Comparison of ENCODE assay signal across 21 mouse cellular contexts in the genomic region with DNA sequence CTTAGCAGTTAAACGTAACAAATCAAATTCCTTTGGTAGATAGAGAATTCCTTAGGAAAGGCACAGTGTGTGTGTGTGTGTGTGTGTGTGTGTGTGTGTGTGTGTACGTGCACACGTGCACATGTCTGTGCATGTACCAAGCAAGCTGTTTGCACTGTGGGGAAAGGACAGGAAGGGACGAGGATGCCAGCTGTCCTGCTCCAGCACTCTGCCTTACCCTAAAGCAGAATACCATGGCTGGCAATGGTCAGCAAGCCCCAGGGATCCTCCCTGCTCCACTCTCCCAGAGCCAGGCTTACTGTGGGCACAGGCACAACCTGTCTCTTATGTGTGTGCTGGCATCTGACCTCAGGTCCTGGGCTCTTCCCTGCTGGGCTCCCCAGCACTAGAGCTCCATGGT.
DNase-seq lines count a peak whose midpoint lies in the region; ATAC-seq and TF ChIP-seq lines count a peak whose summit lies in the region.
"Had no signal": no experiment of that assay in that cellular context is flagged by ENCODE, and none has a peak within 500 bp of the region (broad histone marks: within the 10 kb centered on the region; RNA-seq: fewer than 3 reads in every experiment).

No protein-coding gene starts in this region.

- ATAC-seq in heart, embryonic 15.5 days (replicated peaks; ENCODE audit: insufficient number of reproducible peaks, insufficient read depth, low FRiP score, low read depth) = no peak
- ATAC-seq in midbrain, embryonic 12.5 days (ENCODE audit: low FRiP score, low read depth) = no peak
- no peak for ATAC-seq in midbrain, postnatal 0 days (ENCODE audit: low FRiP score)
- no peak for ATAC-seq in embryonic facial prominence, embryonic 13.5 days (ENCODE audit: insufficient number of reproducible peaks, insufficient read depth, low FRiP score, low TSS enrichment, low read depth)
- ATAC-seq: intestine, postnatal 0 days had no signal

- peaks cover 6% of the 10 kb centered on the region; the same call in 1 of the 2 replicates for H3K36me3 ChIP-seq in heart, embryonic 15.5 days
- H3K36me3 ChIP-seq in midbrain, embryonic 12.5 days = no peaks in the 10 kb centered on the region
- no peaks in the 10 kb centered on the region for H3K36me3 ChIP-seq in midbrain, postnatal 0 days (ENCODE audit: insufficient read depth, low read length)
- H3K36me3 ChIP-seq in embryonic facial prominence, embryonic 13.5 days = peaks cover 8% of the 10 kb centered on the region
- H3K36me3 ChIP-seq: hindbrain, embryonic 15.5 days; lung, embryonic 15.5 days had no signal

- H3K9me3 ChIP-seq in heart, embryonic 15.5 days (replicated peaks) = no peaks in the 10 kb centered on the region
- no peaks in the 10 kb centered on the region for H3K9me3 ChIP-seq in midbrain, embryonic 12.5 days
- H3K9me3 ChIP-seq in midbrain, postnatal 0 days (ENCODE audit: low read length) = no peaks in the 10 kb centered on the region
- no peaks in the 10 kb centered on the region for H3K9me3 ChIP-seq in embryonic facial prominence, embryonic 13.5 days
- H3K9me3 ChIP-seq: hindbrain, embryonic 15.5 days; limb, embryonic 12.5 days; liver, embryonic 13.5 days; lung, embryonic 15.5 days had no signal

- peak overlapping the region; percentile 39 for H3K27ac ChIP-seq in heart, embryonic 15.5 days
- H3K27ac ChIP-seq in midbrain, embryonic 12.5 days (replicated peaks) = peak overlapping the region; percentile 8; the same call in 1 of the 2 replicates
- no peak overlapping the region for H3K27ac ChIP-seq in midbrain, postnatal 0 days (ENCODE audit: low read depth, low read length)
- H3K27ac ChIP-seq in embryonic facial prominence, embryonic 13.5 days = peak overlapping the region; percentile 12; the same call in 1 of the 2 replicates
- H3K27ac ChIP-seq: hindbrain, embryonic 15.5 days; left cerebral cortex, adult 2 months; limb, embryonic 12.5 days; liver, embryonic 13.5 days; lung, embryonic 15.5 days; macrophage had no signal

- peaks cover 63% of the 10 kb centered on the region for H3K4me1 ChIP-seq in heart, embryonic 15.5 days (replicated peaks)
- peaks cover 75% of the 10 kb centered on the region for H3K4me1 ChIP-seq in midbrain, embryonic 12.5 days
- H3K4me1 ChIP-seq in midbrain, postnatal 0 days (ENCODE audit: insufficient read depth, low read length) = peaks cover 7% of the 10 kb centered on the region
- peaks cover 77% of the 10 kb centered on the region for H3K4me1 ChIP-seq in embryonic facial prominence, embryonic 13.5 days

- H3K9ac ChIP-seq in heart, embryonic 15.5 days = no peak overlapping the region
- no peak overlapping the region for H3K9ac ChIP-seq in midbrain, embryonic 12.5 days (replicated peaks)
- H3K9ac ChIP-seq in midbrain, postnatal 0 days (replicated peaks; ENCODE audit: low read length, poor library complexity, severe bottlenecking) = no peak overlapping the region
- no peak overlapping the region for H3K9ac ChIP-seq in embryonic facial prominence, embryonic 13.5 days
- H3K9ac ChIP-seq: hindbrain, embryonic 15.5 days; limb, embryonic 12.5 days; liver, embryonic 13.5 days; lung, embryonic 15.5 days had no signal

- TF ChIP-seq CTCF in midbrain, postnatal 0 days (IDR thresholded peaks at IDR 0.05) = no peak

- no peak overlapping the region for H3K4me2 ChIP-seq in heart, embryonic 15.5 days
- H3K4me2 ChIP-seq in midbrain, embryonic 12.5 days (replicated peaks) = no peak overlapping the region
- H3K4me2 ChIP-seq in midbrain, postnatal 0 days (ENCODE audit: low read depth, low read length, poor library complexity, severe bottlenecking) = no peak overlapping the region
- no peak overlapping the region for H3K4me2 ChIP-seq in embryonic facial prominence, embryonic 13.5 days
- H3K4me2 ChIP-seq: hindbrain, embryonic 15.5 days; limb, embryonic 12.5 days; liver, embryonic 13.5 days; lung, embryonic 15.5 days had no signal

- peak; percentile 62 to 69 for DNase-seq in cerebellum, adult 18-20 months
- DNase-seq in cerebellum, postnatal 4 days (ENCODE audit: low spot score in 2 of 2) = no peak
- no peak for DNase-seq in heart, adult 8-10 months (ENCODE audit: low spot score)
- DNase-seq in midbrain, postnatal 0 days (ENCODE audit: low spot score) = no peak
- no peak for DNase-seq in urinary bladder, postnatal 25 days (ENCODE audit: low spot score)
- DNase-seq: adrenal gland, adult 8-10 months; kidney, postnatal 25 days; liver, embryonic 13.5 days; midbrain, embryonic 14.5 days; spleen, adult 18-20 months; thymus, adult 18-20 months had no signal

- no peak overlapping the region for H3K4me3 ChIP-seq in heart, embryonic 15.5 days
- no peak overlapping the region for H3K4me3 ChIP-seq in midbrain, embryonic 12.5 days
- no peak overlapping the region for H3K4me3 ChIP-seq in midbrain, postnatal 0 days (ENCODE audit: low read depth, low read length)
- H3K4me3 ChIP-seq in embryonic facial prominence, embryonic 13.5 days = no peak overlapping the region
- H3K4me3 ChIP-seq: erythroblast, embryonic 14.5 days; hindbrain, embryonic 15.5 days; left cerebral cortex, adult 2 months; limb, embryonic 12.5 days; liver, embryonic 13.5 days; lung, embryonic 15.5 days had no signal

- WGBS in heart, embryonic 15.5 days = 68% methylated on average over 4 of the region's 4 CpGs
- 84% methylated on average over 4 of the region's 4 CpGs for WGBS in midbrain, embryonic 12.5 days
- 73% methylated on average over 4 of the region's 4 CpGs for WGBS in midbrain, postnatal 0 days
- WGBS in embryonic facial prominence, embryonic 13.5 days = 58% methylated on average over 4 of the region's 4 CpGs

- no peaks in the 10 kb centered on the region for H3K27me3 ChIP-seq in heart, embryonic 15.5 days
- no peaks in the 10 kb centered on the region for H3K27me3 ChIP-seq in midbrain, embryonic 12.5 days
- H3K27me3 ChIP-seq in midbrain, postnatal 0 days (ENCODE audit: insufficient read depth, low read length) = no peaks in the 10 kb centered on the region
- H3K27me3 ChIP-seq in embryonic facial prominence, embryonic 13.5 days = no peaks in the 10 kb centered on the region
- H3K27me3 ChIP-seq: hindbrain, embryonic 15.5 days; limb, embryonic 12.5 days; liver, embryonic 13.5 days; lung, embryonic 15.5 days had no signal

Comparison
In these comparisons a context has a peak if more than half of its experiments do, and no peak if none do; other contexts are left out.
1. DNase-seq: peak in cerebellum, adult 18-20 months (2 of 2); none in cerebellum, postnatal 4 days (0 of 2), heart, adult 8-10 months (single experiment), midbrain, postnatal 0 days (single experiment) and urinary bladder, postnatal 25 days (single experiment).